Mouse (Mus musculus) erythroblast, adult 5-6 weeks (primary cell): ENCODE measurements around the gene Zranb3. TPM values are rescaled to one million over a fixed set of nuclear protein-coding genes. Genes with fewer than 3 reads are reported as not detected.
"Not testable (repeated sequence)": the region's sequence is repeated elsewhere in the genome, so short reads cannot be mapped to it uniquely, and the experiment has no call there.

Experiments used
- ATAC-seq: replicated peaks from 2 replicates; pipeline ENCODE4 v1.8.0; 2016; ENCODE audit warnings: moderate number of reproducible peaks, mild to moderate bottlenecking, moderate TSS enrichment, inconsistent platforms; ENCODE audit not compliant: poor library complexity, low FRiP score, severe bottlenecking
- total RNA-seq, 2 experiments: library from RNA; stranded (forward) in 1 of 2; stranded (reverse) in 1 of 2; fragments of 150-400 nt in 1 of 2; fragments of 200-764, 138-1000 nt in 1 of 2; gene quantifications; 2 replicates each; pipeline versions ENCODE4 v1.2.3 to v1.2.4; 2015 to 2017; ENCODE audit warnings: low replicate concordance in 2 of 2

The Zranb3 gene
- total RNA-seq, 2 experiments from 2014 or later, result 1.5 to 4.5 TPM

GRCm38 (mm10) chr1:128002159-128002558 is 100.7 kb downstream of the Zranb3 start:
- ATAC-seq, result no peak

- not testable (repeated sequence) for ATAC-seq
Measured at GRCm38 (mm10) chr1:128000931-128001330, 101.9 kb downstream of the Zranb3 start.

GRCm38 (mm10) chr1:127993892-127994291 is 109.0 kb downstream of the Zranb3 start:
- no peak for ATAC-seq

GRCm38 (mm10) chr1:127989876-127990731 is 112.7 kb downstream of the Zranb3 start:
- ATAC-seq, result no peak

GRCm38 (mm10) chr1:127989387-127989786 is 113.5 kb downstream of the Zranb3 start:
- ATAC-seq, result no peak

GRCm38 (mm10) chr1:127988246-127988645 is 114.6 kb downstream of the Zranb3 start:
- no peak for ATAC-seq

GRCm38 (mm10) chr1:127985391-127985790 is 117.5 kb downstream of the Zranb3 start:
- ATAC-seq, result no peak

- ATAC-seq, result no peak
Measured at GRCm38 (mm10) chr1:127983274-127983993, 119.4 kb downstream of the Zranb3 start.

GRCm38 (mm10) chr1:127982268-127982667 is 120.6 kb downstream of the Zranb3 start:
- no peak for ATAC-seq

GRCm38 (mm10) chr1:127980911-127981559 is 121.8 kb downstream of the Zranb3 start:
- ATAC-seq, result no peak

GRCm38 (mm10) chr1:127978125-127978524 is 124.7 kb downstream of the Zranb3 start:
- ATAC-seq, result no peak

GRCm38 (mm10) chr1:127976106-127976505 is 126.7 kb downstream of the Zranb3 start:
- ATAC-seq, result no peak

- no peak for ATAC-seq
Measured at GRCm38 (mm10) chr1:127975676-127976075, 127.2 kb downstream of the Zranb3 start.

GRCm38 (mm10) chr1:127974082-127974481 is 128.8 kb downstream of the Zranb3 start:
- no peak for ATAC-seq

GRCm38 (mm10) chr1:127970870-127971269 is 132.0 kb downstream of the Zranb3 start:
- no peak for ATAC-seq

- ATAC-seq, result no peak
Measured at GRCm38 (mm10) chr1:127963326-127963725, 139.5 kb downstream of the Zranb3 start.

GRCm38 (mm10) chr1:127961140-127961539 is 141.7 kb downstream of the Zranb3 start:
- ATAC-seq, result no peak

- ATAC-seq, result no peak
Measured at GRCm38 (mm10) chr1:127959312-127959718, 143.5 kb downstream of the Zranb3 start.

GRCm38 (mm10) chr1:127958801-127959200 is 144.0 kb downstream of the Zranb3 start:
- no peak for ATAC-seq

- ATAC-seq, result no peak
Measured at GRCm38 (mm10) chr1:127956524-127956923, 146.3 kb downstream of the Zranb3 start.
